Mouse (Mus musculus): ENCODE measurements around the gene Olfr721-ps1.

- TF ChIP-seq POLR2A (IDR thresholded peaks at IDR 0.05; ENCODE audit: low read depth, low read length) (no peak), CTCF (IDR thresholded peaks at IDR 0.05; ENCODE audit: borderline replicate concordance, insufficient read depth, low read length) (no peak)
Measured at GRCm38 (mm10) chr14:14351721-14352590, 49.1 kb upstream of the Olfr721-ps1 start.
